Mouse (Mus musculus) layer of hippocampus, adult 2 months (tissue): ENCODE measurements around the gene Plekha4. TPM values are rescaled to one million over a fixed set of nuclear protein-coding genes. Genes with fewer than 3 reads are reported as not detected.

Experiments
- DNase-seq, 2 experiments: peaks; one replicate each; pipeline ENCODE4 v3.0.0; 2022; ENCODE audit warnings: low spot score in 2 of 2
- H3K27ac ChIP-seq: fragments of 200-600 bp; 2 replicates; pipeline ENCODE4 v1.8.1; 2022
- H3K4me3 ChIP-seq: fragments of 200-600 bp; 2 replicates; pipeline ENCODE4 v1.8.1; 2022; ENCODE audit warnings: mild to moderate bottlenecking
- CTCF ChIP-seq: fragments of 200-600 bp; conservative IDR thresholded peaks from 2 replicates; pipeline ENCODE4 v1.8.1; 2022; ENCODE audit warnings: antibody characterized with exemption, mild to moderate bottlenecking, moderate library complexity
- total RNA-seq, 2 experiments: library from RNA; stranded (reverse); gene quantifications; 2 replicates each; pipeline ENCODE4 v1.2.3; 2021

The Plekha4 gene
- total RNA-seq, 2 experiments from 2014 or later, result 0.52 to 0.79 TPM

GRCm38 (mm10) chr7:45489578-45489977 lies 36.6 kb upstream of the Plekha4 start:
- DNase-seq, result no peak
- no peak overlapping the region for H3K4me3 ChIP-seq
- H3K27ac ChIP-seq, result no peak overlapping the region
- no peak for TF ChIP-seq CTCF

GRCm38 (mm10) chr7:45490822-45491221 lies 35.3 kb upstream of the Plekha4 start:
- DNase-seq, result peak in 1 of 2 experiments; percentile 21
- H3K4me3 ChIP-seq, result no peak overlapping the region
- no peak for TF ChIP-seq CTCF
- H3K27ac ChIP-seq, result no peak overlapping the region

- no peak for TF ChIP-seq CTCF
- no peak for DNase-seq
- Histone ChIP-seq H3K4me3 (no peak overlapping the region), H3K27ac (no peak overlapping the region)
These were observed 34.9 kb upstream of the Plekha4 start for GRCm38 (mm10) chr7:45491264-45491663.

GRCm38 (mm10) chr7:45492225-45492844 lies 33.8 kb upstream of the Plekha4 start:
- DNase-seq, result no peak
- Histone ChIP-seq H3K4me3 (no peak overlapping the region), H3K27ac (0 out of 2 replicates have a peak overlapping the region, but pooled peaks have one; percentile 3)
- TF ChIP-seq CTCF, result no peak

GRCm38 (mm10) chr7:45492951-45493350 lies 33.2 kb upstream of the Plekha4 start:
- no peak for DNase-seq
- no peak overlapping the region for H3K4me3 ChIP-seq
- 0 out of 2 replicates have a peak overlapping the region, but pooled peaks have one; percentile 3 for H3K27ac ChIP-seq
- no peak for TF ChIP-seq CTCF

GRCm38 (mm10) chr7:45494548-45494947 lies 31.6 kb upstream of the Plekha4 start:
- no peak for DNase-seq
- Histone ChIP-seq H3K4me3 (no peak overlapping the region), H3K27ac (no peak overlapping the region)
- TF ChIP-seq CTCF, result no peak

GRCm38 (mm10) chr7:45498427-45498826 lies 27.7 kb upstream of the Plekha4 start:
- DNase-seq, result no peak
- no peak for TF ChIP-seq CTCF
- Histone ChIP-seq H3K4me3 (no peak overlapping the region), H3K27ac (no peak overlapping the region)

GRCm38 (mm10) chr7:45507583-45507982 lies 18.5 kb upstream of the Plekha4 start:
- no peak for TF ChIP-seq CTCF
- H3K4me3 ChIP-seq, result no peak overlapping the region
- no peak for DNase-seq
- no peak overlapping the region for H3K27ac ChIP-seq

GRCm38 (mm10) chr7:45508561-45508960 lies 17.6 kb upstream of the Plekha4 start:
- H3K4me3 ChIP-seq, result no peak overlapping the region
- no peak for TF ChIP-seq CTCF
- no peak for DNase-seq
- no peak overlapping the region for H3K27ac ChIP-seq

- DNase-seq, result no peak
- Histone ChIP-seq H3K4me3 (peak overlapping the region; percentile 79), H3K27ac (peak overlapping the region; percentile 90)
- no peak for TF ChIP-seq CTCF
These were observed 16.8 kb upstream of the Plekha4 start for GRCm38 (mm10) chr7:45509181-45509882.

GRCm38 (mm10) chr7:45509912-45510787 lies 16.0 kb upstream of the Plekha4 start, which contains the start of gene Nucb1:
Gene Nucb1 (minus strand): TSS chr7:45510406.
- peak; percentile 84 to 90 for DNase-seq
- TF ChIP-seq CTCF, result no peak; the same call in 1 of the 2 replicates
- H3K27ac ChIP-seq, result peak within 1 kb of the TSS; percentile 90
- H3K4me3 ChIP-seq, result peak within 1 kb of the TSS; percentile 79

GRCm38 (mm10) chr7:45514411-45514810 lies 11.7 kb upstream of the Plekha4 start:
- no peak for DNase-seq
- Histone ChIP-seq H3K27ac (no peak overlapping the region), H3K4me3 (no peak overlapping the region)
- 0 out of 2 replicates have a peak, but pooled peaks have one; percentile 6 for TF ChIP-seq CTCF

- H3K4me3 ChIP-seq, result no peak overlapping the region
- H3K27ac ChIP-seq, result no peak overlapping the region
- no peak for TF ChIP-seq CTCF
- no peak for DNase-seq
These were observed 10.7 kb upstream of the Plekha4 start for GRCm38 (mm10) chr7:45515436-45515835.
